Mouse (Mus musculus) Muller cell, postnatal 12 days (primary cell): ENCODE results near the gene Arl4a.

Experiments
- DNase-seq: peaks from one replicate; pipeline ENCODE4 v3.0.0-alpha.2; 2015; ENCODE audit errors: inconsistent ontology term

Arl4a gene

GRCm38 (mm10) chr12:40008459-40008858, 29.4 kb downstream of the Arl4a start:
- DNase-seq: no peak

GRCm38 (mm10) chr12:40004766-40005165, 33.1 kb downstream of the Arl4a start:
- no peak for DNase-seq

GRCm38 (mm10) chr12:39998853-39999195, 39.0 kb downstream of the Arl4a start:
- DNase-seq: no peak

GRCm38 (mm10) chr12:39998070-39998852, 39.6 kb downstream of the Arl4a start:
- DNase-seq: peak; percentile 51

GRCm38 (mm10) chr12:39997651-39998050, 40.2 kb downstream of the Arl4a start:
- no peak for DNase-seq

- DNase-seq: no peak
Measured at GRCm38 (mm10) chr12:39996015-39996414, 41.8 kb downstream of the Arl4a start.

GRCm38 (mm10) chr12:39995609-39996008, 42.2 kb downstream of the Arl4a start:
- no peak for DNase-seq

- no peak for DNase-seq
Measured at GRCm38 (mm10) chr12:39992767-39993302, 45.0 kb downstream of the Arl4a start.

- peak; percentile 50 for DNase-seq
Measured at GRCm38 (mm10) chr12:39990830-39991780, 46.7 kb downstream of the Arl4a start.

GRCm38 (mm10) chr12:39989136-39989535, 48.7 kb downstream of the Arl4a start:
- no peak for DNase-seq

GRCm38 (mm10) chr12:39987177-39987576, 50.6 kb downstream of the Arl4a start:
- DNase-seq: no peak

GRCm38 (mm10) chr12:39985639-39986038, 52.2 kb downstream of the Arl4a start:
- no peak for DNase-seq

GRCm38 (mm10) chr12:39979792-39980191, 58.0 kb downstream of the Arl4a start:
- DNase-seq: no peak

- DNase-seq: no peak
Measured at GRCm38 (mm10) chr12:39979066-39979465, 58.8 kb downstream of the Arl4a start.

- no peak for DNase-seq
Measured at GRCm38 (mm10) chr12:39977996-39978590, 59.7 kb downstream of the Arl4a start.

- DNase-seq: no peak
Measured at GRCm38 (mm10) chr12:39976426-39976825, 61.4 kb downstream of the Arl4a start.

- DNase-seq: no peak
Measured at GRCm38 (mm10) chr12:39975829-39976340, 61.9 kb downstream of the Arl4a start.

- no peak for DNase-seq
Measured at GRCm38 (mm10) chr12:39974977-39975583, 62.7 kb downstream of the Arl4a start.

- no peak for DNase-seq
Measured at GRCm38 (mm10) chr12:39974273-39974672, 63.6 kb downstream of the Arl4a start.

- DNase-seq: no peak
Measured at GRCm38 (mm10) chr12:39969500-39969899, 68.3 kb downstream of the Arl4a start.

- DNase-seq: no peak
Measured at GRCm38 (mm10) chr12:39968109-39968508, 69.7 kb downstream of the Arl4a start.
